Mouse (Mus musculus): ENCODE measurements around the gene D17H6S53E. TPM values are rescaled to one million over a fixed set of nuclear protein-coding genes. Genes with fewer than 3 reads are reported as not detected.
A peak's percentile ranks its signal among the peaks of the same experiment; 100 is the strongest.

Gene D17H6S53E
- polyA plus RNA-seq, 1 experiment from 2014 or later: 7.8 TPM

- WGBS: 84% methylated on average over 7 of the region's 7 CpGs
These were observed 33.5 kb downstream of the D17H6S53E start for GRCm38 (mm10) chr17:35159638-35160037.

GRCm38 (mm10) chr17:35161421-35161820 lies 35.2 kb downstream of the D17H6S53E start:
- DNase-seq (ENCODE audit: extremely low spot score, low spot score): no peak
- Histone ChIP-seq H3K9me3 (no peaks in the 10 kb centered on the region), H3K27ac (no peak overlapping the region), H3K4me1 (peaks cover 35% of the 10 kb centered on the region), H3K27me3 (ENCODE audit: poor library complexity, severe bottlenecking) (no peaks in the 10 kb centered on the region), H3K4me3 (peak overlapping the region; percentile 99), H3K36me3 (replicated peaks) (peaks cover 70% of the 10 kb centered on the region)
- 92% methylated on average over 11 of the region's 11 CpGs for WGBS

More at GRCm38 (mm10) chr17:35159638-35160037, 33.5 kb downstream of the D17H6S53E start:
- Histone ChIP-seq H3K9me3 (no peaks in the 10 kb centered on the region), H3K4me1 (peaks cover 26% of the 10 kb centered on the region), H3K36me3 (replicated peaks) (peaks cover 88% of the 10 kb centered on the region), H3K4me3 (no peak overlapping the region), H3K27ac (no peak overlapping the region), H3K27me3 (ENCODE audit: poor library complexity, severe bottlenecking) (no peaks in the 10 kb centered on the region)
- no peak for DNase-seq (ENCODE audit: extremely low spot score, low spot score)

- no peak for DNase-seq (ENCODE audit: extremely low spot score, low spot score)
- peaks cover 38% of the 10 kb centered on the region for H3K4me1 ChIP-seq
- H3K4me3 ChIP-seq: peak overlapping the region; percentile 99
- no peak overlapping the region for H3K27ac ChIP-seq
- H3K9me3 ChIP-seq: no peaks in the 10 kb centered on the region
- H3K36me3 ChIP-seq (replicated peaks): peaks cover 63% of the 10 kb centered on the region
- WGBS: 86% methylated on average over 14 of the region's 14 CpGs
- H3K27me3 ChIP-seq (ENCODE audit: poor library complexity, severe bottlenecking): no peaks in the 10 kb centered on the region
These were observed 35.9 kb downstream of the D17H6S53E start for GRCm38 (mm10) chr17:35162121-35162520.

GRCm38 (mm10) chr17:35162730-35163129 lies 36.6 kb downstream of the D17H6S53E start:
- peaks cover 38% of the 10 kb centered on the region for H3K4me1 ChIP-seq
- H3K9me3 ChIP-seq: no peaks in the 10 kb centered on the region
- DNase-seq (ENCODE audit: extremely low spot score, low spot score): no peak
- H3K27ac ChIP-seq: peak overlapping the region; percentile 99
- WGBS: 73% methylated on average over 12 of the region's 12 CpGs
- no peaks in the 10 kb centered on the region for H3K27me3 ChIP-seq (ENCODE audit: poor library complexity, severe bottlenecking)
- peak overlapping the region; percentile 99 for H3K4me3 ChIP-seq
- peaks cover 57% of the 10 kb centered on the region for H3K36me3 ChIP-seq (replicated peaks)

- Histone ChIP-seq H3K27me3 (ENCODE audit: poor library complexity, severe bottlenecking) (no peaks in the 10 kb centered on the region), H3K4me1 (peaks cover 38% of the 10 kb centered on the region), H3K9me3 (no peaks in the 10 kb centered on the region), H3K27ac (peak overlapping the region; percentile 99), H3K4me3 (peak overlapping the region; percentile 99), H3K36me3 (replicated peaks) (peaks cover 49% of the 10 kb centered on the region)
- no peak for DNase-seq (ENCODE audit: extremely low spot score, low spot score)
- 26% methylated on average over 8 of the region's 8 CpGs for WGBS
These were observed 37.3 kb downstream of the D17H6S53E start for GRCm38 (mm10) chr17:35163326-35164081.

- Histone ChIP-seq H3K4me1 (peaks cover 38% of the 10 kb centered on the region), H3K36me3 (replicated peaks) (peaks cover 42% of the 10 kb centered on the region), H3K27me3 (ENCODE audit: poor library complexity, severe bottlenecking) (no peaks in the 10 kb centered on the region), H3K27ac (peak overlapping the region; percentile 99), H3K4me3 (peak overlapping the region; percentile 99), H3K9me3 (no peaks in the 10 kb centered on the region)
- no peak for DNase-seq (ENCODE audit: extremely low spot score, low spot score)
- 1% methylated on average over 27 of the region's 28 CpGs for WGBS
These were observed 38.0 kb downstream of the D17H6S53E start for GRCm38 (mm10) chr17:35164218-35164567.

GRCm38 (mm10) chr17:35164568-35165450 lies 38.6 kb downstream of the D17H6S53E start, which contains the start of gene Prrc2a:
Prrc2a (minus strand) TSS chr17:35164897.
- DNase-seq (ENCODE audit: extremely low spot score, low spot score): peak; percentile 99
- under 1% methylated on average over 80 of the region's 89 CpGs for WGBS
- peaks cover 38% of the 10 kb centered on the region for H3K4me1 ChIP-seq
- H3K4me3 ChIP-seq: peak within 1 kb of the TSS; percentile 99
- H3K9me3 ChIP-seq: no peaks in the 10 kb centered on the region
- no peaks in the 10 kb centered on the region for H3K27me3 ChIP-seq (ENCODE audit: poor library complexity, severe bottlenecking)
- H3K36me3 ChIP-seq (replicated peaks): peaks cover 36% of the 10 kb centered on the region
- H3K27ac ChIP-seq: peak within 1 kb of the TSS; percentile 99

- 26% methylated on average over 12 of the region's 12 CpGs for WGBS
- peak overlapping the region; percentile 99 for H3K27ac ChIP-seq
- H3K36me3 ChIP-seq (replicated peaks): peaks cover 28% of the 10 kb centered on the region
- no peaks in the 10 kb centered on the region for H3K27me3 ChIP-seq (ENCODE audit: poor library complexity, severe bottlenecking)
- H3K9me3 ChIP-seq: no peaks in the 10 kb centered on the region
- no peak for DNase-seq (ENCODE audit: extremely low spot score, low spot score)
- H3K4me3 ChIP-seq: peak overlapping the region; percentile 99
- H3K4me1 ChIP-seq: peaks cover 38% of the 10 kb centered on the region
These were observed 39.4 kb downstream of the D17H6S53E start for GRCm38 (mm10) chr17:35165451-35166155.

GRCm38 (mm10) chr17:35166352-35167035 lies 40.3 kb downstream of the D17H6S53E start:
- Histone ChIP-seq H3K27ac (peak overlapping the region; percentile 99), H3K4me3 (peak overlapping the region; percentile 99), H3K4me1 (peaks cover 34% of the 10 kb centered on the region), H3K9me3 (no peaks in the 10 kb centered on the region), H3K36me3 (replicated peaks) (peaks cover 19% of the 10 kb centered on the region), H3K27me3 (ENCODE audit: poor library complexity, severe bottlenecking) (no peaks in the 10 kb centered on the region)
- DNase-seq (ENCODE audit: extremely low spot score, low spot score): no peak
- WGBS: 74% methylated on average over 8 of the region's 8 CpGs

- no peak for DNase-seq (ENCODE audit: extremely low spot score, low spot score)
- 88% methylated on average over 7 of the region's 7 CpGs for WGBS
- H3K9me3 ChIP-seq: no peaks in the 10 kb centered on the region
- no peaks in the 10 kb centered on the region for H3K27me3 ChIP-seq (ENCODE audit: poor library complexity, severe bottlenecking)
- H3K27ac ChIP-seq: no peak overlapping the region
- peaks cover 6% of the 10 kb centered on the region for H3K36me3 ChIP-seq (replicated peaks)
- H3K4me1 ChIP-seq: peaks cover 21% of the 10 kb centered on the region
- no peak overlapping the region for H3K4me3 ChIP-seq
These were observed 41.6 kb downstream of the D17H6S53E start for GRCm38 (mm10) chr17:35167794-35168193.

GRCm38 (mm10) chr17:35168541-35169207 lies 42.5 kb downstream of the D17H6S53E start:
- 0 out of 2 replicates have a peak overlapping the region, but pooled peaks have one; percentile 17 for H3K27ac ChIP-seq
- H3K36me3 ChIP-seq (replicated peaks): no peaks in the 10 kb centered on the region; the same call in 1 of the 2 replicates
- H3K9me3 ChIP-seq: no peaks in the 10 kb centered on the region
- peaks cover 12% of the 10 kb centered on the region for H3K4me1 ChIP-seq
- 25% methylated on average over 4 of the region's 4 CpGs for WGBS
- H3K4me3 ChIP-seq: no peak overlapping the region
- H3K27me3 ChIP-seq (ENCODE audit: poor library complexity, severe bottlenecking): no peaks in the 10 kb centered on the region
- no peak for DNase-seq (ENCODE audit: extremely low spot score, low spot score)

Data from forebrain, embryonic 10.5 days (tissue).